Mouse (Mus musculus) megakaryocyte, embryonic 14.5 days (primary cell): Measurements from ENCODE around the gene Ankdd1b.

Source experiments
- FLI1 ChIP-seq: IDR thresholded peaks from 2 replicates; pipeline ENCODE4 v1.6.1; 2012; ENCODE audit warnings: low read length, inconsistent platforms, mixed read lengths
- GATA1 ChIP-seq: IDR thresholded peaks from 3 replicates; pipeline ENCODE4 v1.6.1; 2012; ENCODE audit warnings: mixed read lengths, low read length, inconsistent platforms, borderline replicate concordance

DNA sequence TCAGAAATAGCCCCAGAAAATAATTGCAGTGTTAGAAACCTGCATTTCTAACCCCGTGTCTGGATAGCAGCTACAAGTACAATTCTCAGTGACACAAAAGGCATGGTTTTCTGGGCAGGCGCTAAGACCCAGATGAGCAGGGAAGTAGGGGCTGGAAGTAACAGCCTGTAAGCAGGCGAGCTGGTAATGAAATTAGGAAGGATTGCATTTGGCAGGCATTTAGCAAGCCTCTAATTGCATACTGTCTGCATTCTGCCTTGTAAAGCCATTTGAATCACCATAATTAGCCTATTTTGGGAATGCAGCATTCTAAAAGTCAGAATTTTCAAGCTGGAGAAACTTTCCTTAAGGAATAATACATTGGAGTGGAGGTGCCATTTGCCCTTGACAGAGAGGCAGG lies 45.0 kb downstream of the Ankdd1b start:
- TF ChIP-seq FLI1 (no peak), GATA1 (no peak)
